Mouse (Mus musculus) heart, embryonic 12.5 days (tissue): Measurements from ENCODE around the gene Neurod2. TPM values are rescaled to one million over a fixed set of nuclear protein-coding genes. Genes with fewer than 3 reads are reported as not detected.

Experiments
- ATAC-seq: fragments of 200-750 bp; cut with Nextera tagmentation; 2 replicates; pipeline ENCODE4 v1.8.0; 2017; ENCODE audit warnings: moderate TSS enrichment, moderate library complexity; ENCODE audit not compliant: insufficient number of reproducible peaks, low FRiP score
- H3K27ac ChIP-seq: fragments of 300-500 bp; sonication (generic); 2 replicates; pipeline ENCODE4 v1.5.1; 2016; ENCODE audit warnings: mild to moderate bottlenecking, moderate library complexity; ENCODE audit not compliant: poor library complexity, severe bottlenecking
- H3K27me3 ChIP-seq: fragments of 300-500 bp; sonication (generic); replicated peaks from 2 replicates; pipeline ENCODE4 v1.6.1; 2016; ENCODE audit warnings: mild to moderate bottlenecking, moderate library complexity
- H3K36me3 ChIP-seq: fragments of 300-500 bp; sonication (generic); 2 replicates; pipeline ENCODE4 v1.6.1; 2016; ENCODE audit warnings: mild to moderate bottlenecking, moderate library complexity
- H3K4me1 ChIP-seq: fragments of 300-500 bp; sonication (generic); replicated peaks from 2 replicates; pipeline ENCODE4 v1.6.1; 2016; ENCODE audit warnings: mild to moderate bottlenecking
- H3K4me2 ChIP-seq: fragments of 300-500 bp; sonication (generic); 2 replicates; pipeline ENCODE4 v1.6.1; 2016; ENCODE audit warnings: mild to moderate bottlenecking, moderate library complexity
- H3K4me3 ChIP-seq: fragments of 300-500 bp; sonication (generic); 2 replicates; pipeline ENCODE4 v1.5.1; 2016; ENCODE audit warnings: mild to moderate bottlenecking
- H3K9ac ChIP-seq: fragments of 300-500 bp; sonication (generic); 2 replicates; pipeline ENCODE4 v1.6.1; 2016; ENCODE audit warnings: mild to moderate bottlenecking, moderate library complexity
- H3K9me3 ChIP-seq: fragments of 300-500 bp; sonication (generic); replicated peaks from 2 replicates; pipeline ENCODE4 v1.6.1; 2016; ENCODE audit warnings: mild to moderate bottlenecking, moderate library complexity
- WGBS: fragments of 180-500 bp; shearing (Covaris S2); methylation state at CpG from one replicate; pipeline ENCODE4 v1.1.7; 2016; 5-methylcytosine and 5-hydroxymethylcytosine counted together
- polyA plus RNA-seq: library from polyadenylated mRNA; unstranded; fragments of >200 nt; fragmentation: Nextera tagmentation; extraction: Ambion mirVana; gene quantifications from 2 replicates; pipeline ENCODE4 v1.2.1, GENCODE M21; 2016

Neurod2 gene
- polyA plus RNA-seq, 1 experiment from 2014 or later = not detected

GRCm38 (mm10) chr11:98340597-98340996 is 11.1 kb upstream of the Neurod2 start:
- WGBS = 11% methylated on average over 4 of the region's 4 CpGs
- Histone ChIP-seq H3K36me3 (no peaks in the 10 kb centered on the region), H3K27me3 (peaks cover 73% of the 10 kb centered on the region), H3K27ac (no peak overlapping the region), H3K9ac (no peak overlapping the region), H3K9me3 (no peaks in the 10 kb centered on the region), H3K4me2 (no peak overlapping the region), H3K4me1 (peaks cover 14% of the 10 kb centered on the region; the same call in 1 of the 2 replicates), H3K4me3 (no peak overlapping the region)
- ATAC-seq = no peak

GRCm38 (mm10) chr11:98339679-98340287 is 10.3 kb upstream of the Neurod2 start:
- Histone ChIP-seq H3K4me3 (peak overlapping the region; percentile 58), H3K36me3 (no peaks in the 10 kb centered on the region), H3K4me2 (peak overlapping the region; percentile 92), H3K9ac (no peak overlapping the region), H3K9me3 (no peaks in the 10 kb centered on the region), H3K27me3 (peaks cover 82% of the 10 kb centered on the region), H3K27ac (no peak overlapping the region), H3K4me1 (peaks cover 17% of the 10 kb centered on the region; the same call in 1 of the 2 replicates)
- WGBS = 12% methylated on average over 11 of the region's 11 CpGs
- ATAC-seq = no peak

- Histone ChIP-seq H3K9ac (peak overlapping the region; percentile 68), H3K36me3 (no peaks in the 10 kb centered on the region), H3K4me2 (peak overlapping the region; percentile 92), H3K4me3 (peak overlapping the region; percentile 58), H3K27ac (no peak overlapping the region), H3K9me3 (no peaks in the 10 kb centered on the region), H3K27me3 (peaks cover 85% of the 10 kb centered on the region), H3K4me1 (peaks cover 24% of the 10 kb centered on the region)
- no peak for ATAC-seq
- under 1% methylated on average over 19 of the region's 19 CpGs for WGBS
Measured at GRCm38 (mm10) chr11:98339071-98339501, 9.6 kb upstream of the Neurod2 start.

- peak overlapping the region; percentile 58 for H3K4me3 ChIP-seq
- H3K4me1 ChIP-seq = peaks cover 24% of the 10 kb centered on the region
- peak overlapping the region; percentile 68 for H3K9ac ChIP-seq
- 1% methylated on average over 49 of the region's 57 CpGs for WGBS
- peaks cover 87% of the 10 kb centered on the region for H3K27me3 ChIP-seq
- H3K4me2 ChIP-seq = peak overlapping the region; percentile 92
- H3K9me3 ChIP-seq = no peaks in the 10 kb centered on the region
- no peaks in the 10 kb centered on the region for H3K36me3 ChIP-seq
- H3K27ac ChIP-seq = no peak overlapping the region
- no peak for ATAC-seq
Measured at GRCm38 (mm10) chr11:98338507-98338961, 9.1 kb upstream of the Neurod2 start.

GRCm38 (mm10) chr11:98336245-98337107 is 7.0 kb upstream of the Neurod2 start:
- H3K36me3 ChIP-seq = no peaks in the 10 kb centered on the region
- H3K9ac ChIP-seq = no peak overlapping the region
- no peak for ATAC-seq
- 20% methylated on average over 13 of the region's 13 CpGs for WGBS
- H3K27me3 ChIP-seq = peaks cover 98% of the 10 kb centered on the region
- H3K4me1 ChIP-seq = peaks cover 20% of the 10 kb centered on the region
- H3K27ac ChIP-seq = no peak overlapping the region
- no peak overlapping the region for H3K4me3 ChIP-seq
- no peaks in the 10 kb centered on the region for H3K9me3 ChIP-seq
- H3K4me2 ChIP-seq = no peak overlapping the region

- Histone ChIP-seq H3K27ac (no peak overlapping the region), H3K36me3 (no peaks in the 10 kb centered on the region), H3K9me3 (no peaks in the 10 kb centered on the region), H3K9ac (no peak overlapping the region), H3K27me3 (peaks cover 100% of the 10 kb centered on the region), H3K4me2 (no peak overlapping the region), H3K4me3 (no peak overlapping the region), H3K4me1 (peaks cover 20% of the 10 kb centered on the region)
- WGBS = 4% methylated on average over 9 of the region's 9 CpGs
- ATAC-seq = no peak
Measured at GRCm38 (mm10) chr11:98335250-98335649, 5.8 kb upstream of the Neurod2 start.

GRCm38 (mm10) chr11:98333981-98334741 is 4.7 kb upstream of the Neurod2 start:
- no peak overlapping the region for H3K9ac ChIP-seq
- H3K4me1 ChIP-seq = peaks cover 16% of the 10 kb centered on the region
- peaks cover 100% of the 10 kb centered on the region for H3K27me3 ChIP-seq
- H3K27ac ChIP-seq = no peak overlapping the region
- H3K9me3 ChIP-seq = no peaks in the 10 kb centered on the region
- H3K4me2 ChIP-seq = peak overlapping the region; percentile 48
- peak overlapping the region; percentile 16 for H3K4me3 ChIP-seq
- no peaks in the 10 kb centered on the region for H3K36me3 ChIP-seq
- 2% methylated on average over 33 of the region's 41 CpGs for WGBS
- no peak for ATAC-seq

GRCm38 (mm10) chr11:98333263-98333696 is 3.8 kb upstream of the Neurod2 start:
- Histone ChIP-seq H3K4me2 (no peak overlapping the region), H3K9ac (no peak overlapping the region), H3K27ac (no peak overlapping the region), H3K4me1 (peaks cover 18% of the 10 kb centered on the region), H3K9me3 (no peaks in the 10 kb centered on the region), H3K36me3 (no peaks in the 10 kb centered on the region), H3K27me3 (peaks cover 100% of the 10 kb centered on the region), H3K4me3 (no peak overlapping the region)
- no peak for ATAC-seq
- 76% methylated on average over 10 of the region's 10 CpGs for WGBS

- Histone ChIP-seq H3K4me1 (peaks cover 20% of the 10 kb centered on the region), H3K4me2 (no peak overlapping the region), H3K9me3 (no peaks in the 10 kb centered on the region), H3K4me3 (no peak overlapping the region), H3K27ac (no peak overlapping the region), H3K27me3 (peaks cover 100% of the 10 kb centered on the region), H3K36me3 (no peaks in the 10 kb centered on the region), H3K9ac (no peak overlapping the region)
- ATAC-seq = no peak
- 71% methylated on average over 4 of the region's 4 CpGs for WGBS
Measured at GRCm38 (mm10) chr11:98332841-98333240, 3.4 kb upstream of the Neurod2 start.

- ATAC-seq = no peak
- Histone ChIP-seq H3K9ac (no peak overlapping the region), H3K4me3 (no peak overlapping the region), H3K27me3 (peaks cover 100% of the 10 kb centered on the region), H3K4me2 (no peak overlapping the region), H3K9me3 (no peaks in the 10 kb centered on the region), H3K4me1 (peaks cover 27% of the 10 kb centered on the region), H3K27ac (no peak overlapping the region), H3K36me3 (no peaks in the 10 kb centered on the region)
- WGBS = 80% methylated on average over 3 of the region's 3 CpGs
Measured at GRCm38 (mm10) chr11:98332186-98332585, 2.7 kb upstream of the Neurod2 start.

- Histone ChIP-seq H3K36me3 (no peaks in the 10 kb centered on the region), H3K27me3 (peaks cover 100% of the 10 kb centered on the region), H3K4me3 (no peak overlapping the region), H3K9ac (no peak overlapping the region), H3K9me3 (no peaks in the 10 kb centered on the region), H3K4me1 (peaks cover 32% of the 10 kb centered on the region), H3K27ac (no peak overlapping the region), H3K4me2 (no peak overlapping the region)
- WGBS = 36% methylated on average over 1 of the region's 1 CpGs
- no peak for ATAC-seq
Measured at GRCm38 (mm10) chr11:98331401-98331800, 2.0 kb upstream of the Neurod2 start.
